ENCODE assay signal across 28 mouse cellular contexts in the genomic region with DNA sequence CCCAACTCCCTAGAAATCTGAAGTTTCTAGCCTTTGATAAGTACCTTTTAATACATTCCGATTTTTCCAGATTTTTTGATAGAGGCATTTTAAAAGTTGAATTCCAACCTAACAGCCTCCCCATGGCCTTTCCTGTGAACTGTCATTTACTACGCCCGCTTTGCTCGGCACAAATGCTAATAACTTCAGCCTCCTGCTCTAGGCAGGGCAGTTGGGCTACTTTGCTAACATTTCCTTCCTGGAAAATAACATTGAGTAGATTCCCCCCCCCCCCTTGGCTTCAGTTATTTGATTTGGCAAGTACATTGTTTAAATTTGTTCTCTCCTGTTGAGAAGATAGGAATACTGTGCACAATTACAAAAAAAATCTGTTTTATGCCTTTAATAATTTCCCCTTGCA.
"Had no signal": no experiment of that assay in that cellular context is flagged by ENCODE, and none has a peak within 500 bp of the region (broad histone marks: within the 10 kb centered on the region; RNA-seq: fewer than 3 reads in every experiment).

No protein-coding gene starts in this region.

- H3K27ac ChIP-seq: embryonic facial prominence, embryonic 10.5 days; embryonic facial prominence, embryonic 12.5 days; embryonic facial prominence, embryonic 13.5 days; embryonic facial prominence, embryonic 15.5 days; forebrain, embryonic 10.5 days; forebrain, embryonic 12.5 days; forebrain, embryonic 13.5 days; forebrain, embryonic 15.5 days; gastrocnemius, adult 2 months had no signal

- H3K27me3 ChIP-seq: embryonic facial prominence, embryonic 12.5 days; embryonic facial prominence, embryonic 13.5 days; embryonic facial prominence, embryonic 15.5 days; forebrain, embryonic 12.5 days; forebrain, embryonic 13.5 days; forebrain, embryonic 15.5 days had no signal

- H3K4me1 ChIP-seq: embryonic facial prominence, embryonic 10.5 days; embryonic facial prominence, embryonic 12.5 days; embryonic facial prominence, embryonic 13.5 days; embryonic facial prominence, embryonic 15.5 days; forebrain, embryonic 10.5 days; forebrain, embryonic 12.5 days; forebrain, embryonic 13.5 days; forebrain, embryonic 15.5 days had no signal

- H3K4me2 ChIP-seq: embryonic facial prominence, embryonic 12.5 days; embryonic facial prominence, embryonic 13.5 days; embryonic facial prominence, embryonic 15.5 days; forebrain, embryonic 12.5 days; forebrain, embryonic 13.5 days; forebrain, embryonic 15.5 days had no signal

- H3K36me3 ChIP-seq: embryonic facial prominence, embryonic 10.5 days; embryonic facial prominence, embryonic 12.5 days; embryonic facial prominence, embryonic 13.5 days; embryonic facial prominence, embryonic 15.5 days; forebrain, embryonic 10.5 days; forebrain, embryonic 12.5 days; forebrain, embryonic 15.5 days had no signal

- H3K9ac ChIP-seq: embryonic facial prominence, embryonic 12.5 days; embryonic facial prominence, embryonic 13.5 days; embryonic facial prominence, embryonic 15.5 days; forebrain, embryonic 12.5 days; forebrain, embryonic 13.5 days; forebrain, embryonic 15.5 days; forebrain, postnatal 0 days had no signal

- H3K4me3 ChIP-seq: embryonic facial prominence, embryonic 10.5 days; embryonic facial prominence, embryonic 12.5 days; embryonic facial prominence, embryonic 13.5 days; embryonic facial prominence, embryonic 15.5 days; erythroblast, embryonic 14.5 days; forebrain, embryonic 10.5 days; forebrain, embryonic 12.5 days; forebrain, embryonic 13.5 days; forebrain, embryonic 15.5 days; gastrocnemius, adult 2 months had no signal

- ATAC-seq: forebrain, embryonic 13.5 days; forebrain, embryonic 14.5 days; forebrain, embryonic 15.5 days; forebrain, embryonic 16.5 days; forebrain, postnatal 0 days had no signal

- DNase-seq: cerebellum, adult 18-20 months; cerebellum, adult 2 months; cerebellum, adult 8-10 months; cerebellum, adult 9-10 months; cerebellum, adult 9-11 months; cerebellum, postnatal 10 days; cerebellum, postnatal 14 days; cerebellum, postnatal 25 days; cerebellum, postnatal 36 days; embryo, embryonic 11 days; forebrain, postnatal 0 days; gastrocnemius, adult 2 months; gastrocnemius, postnatal 10 days; gastrocnemius, postnatal 14 days; gastrocnemius, postnatal 25 days; gastrocnemius, postnatal 36 days; heart, adult 11 months had no signal

- H3K9me3 ChIP-seq: embryonic facial prominence, embryonic 10.5 days; embryonic facial prominence, embryonic 12.5 days; embryonic facial prominence, embryonic 13.5 days; embryonic facial prominence, embryonic 15.5 days; forebrain, embryonic 10.5 days; forebrain, embryonic 12.5 days; forebrain, embryonic 13.5 days; forebrain, embryonic 15.5 days had no signal
